Mouse (Mus musculus) heart, postnatal 14 days (tissue): ENCODE results near the gene Hexim1. TPM values are rescaled to one million over a fixed set of nuclear protein-coding genes. Genes with fewer than 3 reads are reported as not detected.

ENCODE experiments used
- DNase-seq, 2 experiments: peaks; one replicate each; pipeline ENCODE4 v3.0.0; 2021 to 2022
- intact Hi-C: fragments of 180-260 bp; cut with DNase I; formaldehyde crosslinking; loops from one replicate; pipeline ENCODE4 v1.15.1; 2025
- total RNA-seq, 2 experiments: library from RNA; stranded (reverse); gene quantifications; 2 replicates each; pipeline ENCODE4 v1.2.3; 2021

Hexim1 gene
- total RNA-seq, 2 experiments from 2014 or later: 18.5 to 20.4 TPM

DNA sequence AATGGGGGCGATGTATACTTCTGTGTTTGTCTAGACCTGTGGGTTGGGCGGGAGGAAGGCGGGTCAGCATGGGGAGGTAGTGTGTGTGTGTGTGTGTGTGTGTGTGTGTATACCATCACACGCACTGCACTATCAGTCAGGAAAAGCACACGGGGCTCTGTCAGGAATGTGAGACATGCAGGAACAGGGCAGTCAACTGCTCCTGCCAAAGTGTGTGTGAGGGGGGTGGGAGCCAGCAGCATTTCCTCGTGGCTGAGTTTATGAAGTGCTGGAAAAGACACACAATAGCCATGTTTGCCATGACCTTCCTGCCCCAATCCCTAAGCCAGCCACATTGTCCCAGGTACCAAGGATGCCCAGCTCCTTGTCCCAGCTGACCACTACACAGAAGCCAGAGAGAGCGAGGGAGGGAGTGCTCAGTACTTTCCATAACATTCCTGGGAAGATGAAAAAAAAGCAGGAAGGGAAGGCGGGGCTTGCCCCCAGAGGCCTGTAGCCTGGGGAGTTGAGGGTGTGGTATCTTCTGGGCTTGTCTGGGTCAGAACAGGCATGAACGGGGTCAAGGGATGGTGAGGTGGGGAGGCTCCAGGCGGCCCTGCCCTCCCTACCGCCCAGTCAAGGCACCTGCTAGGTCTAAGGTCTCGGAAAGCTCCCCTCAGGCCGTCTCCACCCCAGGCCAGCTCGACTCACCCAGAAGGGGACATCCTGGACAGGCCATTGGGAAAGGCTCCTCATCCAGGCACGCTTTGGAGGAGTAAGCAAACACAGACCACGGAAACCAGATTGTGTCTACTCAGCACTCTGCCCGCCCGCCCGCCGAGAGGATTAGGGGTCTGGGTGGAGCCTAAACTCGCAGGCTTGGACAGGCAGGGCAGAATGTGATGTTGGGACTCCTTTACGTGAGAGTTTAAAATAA lies 18.8 kb upstream of the Hexim1 start:
- intact Hi-C loops: no loop called here
- DNase-seq: peak in 1 of 2 experiments; percentile 61

DNA sequence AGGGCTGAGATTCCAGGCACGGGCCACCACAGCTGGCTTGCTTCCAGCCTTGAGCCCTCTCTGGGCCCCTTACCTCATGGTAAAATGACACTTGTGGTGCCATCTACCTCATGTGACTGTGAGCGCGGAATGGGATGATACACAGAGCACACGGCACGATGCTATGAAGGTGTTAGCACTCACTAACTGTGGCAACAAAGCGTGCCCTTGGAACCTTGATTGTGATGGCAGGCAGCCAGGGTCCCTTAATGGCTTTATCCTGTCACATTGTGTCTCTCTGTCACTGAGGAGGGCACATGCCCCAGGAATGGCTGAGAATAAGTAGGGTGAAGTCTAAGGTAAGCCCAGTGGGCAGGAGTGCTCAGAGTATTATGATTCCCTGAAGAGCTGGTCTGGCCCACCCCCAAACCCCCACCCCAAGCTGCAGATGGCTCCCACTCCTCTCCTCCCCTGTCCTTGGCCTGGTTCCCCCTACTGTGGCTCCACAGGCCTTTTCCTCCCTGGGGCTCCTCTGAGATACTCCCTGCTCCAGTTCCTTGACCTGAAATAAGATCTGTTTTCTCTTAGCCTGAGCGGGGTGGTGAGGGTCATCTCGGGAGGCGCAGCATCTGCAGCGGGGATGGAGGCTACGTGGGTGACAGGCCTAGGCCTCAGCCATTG lies 17.4 kb upstream of the Hexim1 start:
- intact Hi-C loops: no loop called here
- peak; percentile 59 to 63 for DNase-seq

DNA sequence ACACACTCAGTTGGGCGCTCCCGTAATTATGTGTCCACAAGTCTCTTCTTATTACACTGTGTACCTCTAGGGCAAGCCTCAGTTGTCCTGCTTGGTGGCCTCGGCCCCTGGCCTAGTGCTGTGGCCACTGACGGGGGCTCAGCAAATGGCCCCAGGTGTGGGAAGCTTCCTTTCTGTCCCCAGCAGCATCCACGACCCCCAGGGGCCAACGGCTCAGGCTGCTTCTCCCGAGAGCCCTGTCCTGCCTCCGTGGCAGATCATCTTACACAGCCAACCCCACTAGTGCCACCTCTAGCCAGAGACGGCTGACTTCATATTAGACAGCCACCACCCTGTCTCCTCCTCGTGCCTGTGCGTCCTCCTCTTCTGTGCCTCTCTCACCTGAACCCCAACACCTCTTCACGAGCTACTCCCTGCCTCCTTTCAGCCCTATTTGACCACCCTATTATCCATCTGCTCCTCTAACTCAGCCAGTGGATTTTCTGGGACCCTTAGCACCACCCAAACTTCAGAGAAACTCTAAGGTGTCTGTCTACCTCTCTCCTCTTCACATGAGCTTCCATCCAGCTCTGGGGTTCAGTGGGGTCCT lies 16.6 kb upstream of the Hexim1 start:
- intact Hi-C loops: no loop called here
- no peak for DNase-seq

DNA sequence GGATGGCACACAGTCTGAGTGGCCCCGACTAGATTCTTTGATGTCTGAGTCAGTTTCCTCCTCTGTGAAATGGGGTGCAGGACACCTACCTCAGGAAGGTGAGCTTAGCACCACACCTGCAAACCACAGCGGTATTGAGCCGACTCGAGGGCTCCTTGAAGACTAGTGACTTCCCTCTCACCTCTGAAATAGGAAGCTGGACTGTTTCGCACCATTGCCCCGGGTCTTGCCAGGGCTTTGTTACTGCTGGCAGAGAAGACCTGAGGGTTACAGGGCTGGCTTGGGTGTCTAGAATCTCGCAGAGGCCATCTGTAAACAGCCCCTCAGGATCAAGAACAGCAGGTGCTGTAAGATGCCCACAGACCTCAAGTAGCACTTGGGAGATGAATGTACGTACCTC lies 15.7 kb upstream of the Hexim1 start:
- intact Hi-C loops: no loop called here
- DNase-seq: no peak

DNA sequence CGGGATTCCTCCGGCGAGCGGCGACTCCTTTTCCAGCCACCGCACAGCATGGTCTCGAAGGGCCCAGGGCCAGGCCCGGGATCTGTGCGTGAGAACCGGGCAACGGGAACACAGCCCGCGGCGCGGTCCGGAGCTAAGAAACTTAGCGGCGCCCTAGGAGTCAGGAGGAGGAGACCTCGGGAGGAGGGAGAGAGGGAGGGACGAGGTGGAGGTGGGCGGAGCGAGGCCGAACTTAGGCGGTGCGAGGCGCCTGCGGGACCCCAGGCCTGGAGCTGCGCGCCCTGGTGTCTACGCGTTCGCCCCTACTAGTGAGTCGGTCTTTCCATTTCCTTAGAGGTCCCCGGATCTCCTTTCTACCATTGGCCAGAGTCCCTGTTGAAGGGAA lies 14.6 kb upstream of the Hexim1 start, which contains the start of the genes Plcd3 and Acbd4:
Plcd3 (minus strand) TSS at position 178 of the 385 bp plus-strand sequence.
Acbd4 (plus strand) TSS at position 202 of the 385 bp plus-strand sequence.
- DNase-seq: peak; percentile 86 to 87

DNA sequence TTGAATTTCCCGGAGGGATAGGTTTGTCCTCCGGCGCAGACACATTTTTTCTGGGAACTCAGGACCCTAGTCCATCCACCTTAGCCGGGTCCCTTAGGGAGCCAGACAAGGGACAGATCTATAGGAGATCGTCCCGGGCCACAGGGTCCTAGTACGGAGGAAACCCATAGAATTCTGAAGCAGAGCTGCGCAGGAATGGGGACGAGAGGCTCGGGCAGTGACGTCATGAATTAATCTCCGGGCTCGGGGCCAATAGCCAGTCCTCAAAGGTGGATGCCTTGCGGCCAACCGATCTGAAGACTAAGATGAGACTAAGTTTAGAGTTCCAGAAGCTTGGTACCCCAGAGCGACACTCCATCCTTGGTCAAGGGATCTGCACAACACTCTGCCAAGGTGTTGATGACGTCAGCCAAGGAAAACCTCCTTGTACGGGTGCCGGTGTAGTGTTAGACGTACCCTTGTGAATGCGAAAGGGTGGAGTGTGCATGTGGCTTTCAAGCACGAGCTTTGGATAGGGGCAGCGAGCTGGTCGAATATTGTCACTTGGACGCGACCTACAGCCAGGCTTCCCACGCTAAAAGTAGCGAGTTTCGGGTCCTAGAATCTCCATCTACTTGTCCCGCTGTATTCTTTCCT lies 14.0 kb upstream of the Hexim1 start:
- peak; percentile 78 to 79 for DNase-seq
- intact Hi-C loops: no loop called here

More for the DNA sequence above, 14.6 kb upstream of the Hexim1 start, which contains the start of the genes Plcd3 and Acbd4:
- intact Hi-C loops: no loop called here

DNA sequence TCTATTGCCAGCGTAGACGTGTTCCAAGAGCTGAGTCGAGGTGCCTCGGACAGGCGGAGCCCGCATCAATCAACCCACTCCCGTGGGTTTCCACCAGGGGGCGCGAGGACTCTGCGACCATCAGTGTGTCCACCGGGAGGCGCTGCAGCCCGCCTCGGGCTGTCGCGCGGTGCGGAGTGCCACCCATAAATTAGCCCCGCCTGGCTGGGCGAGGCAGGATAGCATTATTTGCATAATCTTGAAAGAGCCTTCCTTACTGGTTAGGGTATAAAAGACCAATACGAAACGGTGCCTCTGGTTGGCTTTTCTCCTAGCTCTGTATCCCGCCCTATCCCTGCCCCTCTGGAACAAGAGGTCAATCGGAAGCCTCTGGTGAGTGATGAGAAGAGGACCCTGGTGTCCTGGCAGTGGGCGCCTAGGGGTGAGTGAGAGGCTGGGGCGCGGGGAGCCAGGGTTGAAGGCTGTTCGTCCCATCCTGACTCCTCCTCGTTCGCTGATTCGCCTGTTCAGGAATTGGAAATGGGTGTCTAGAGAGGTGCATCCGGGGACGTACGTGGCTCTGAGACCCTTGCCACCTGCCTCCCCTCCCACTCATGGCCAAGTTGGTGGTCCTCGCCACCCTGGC lies 13.2 kb upstream of the Hexim1 start:
- peak; percentile 99 to 100 for DNase-seq
- intact Hi-C loops: loop anchor here (1.0 kb wide), 1 partner anchor 56 kb away; no protein-coding TSS in a partner anchor

DNA sequence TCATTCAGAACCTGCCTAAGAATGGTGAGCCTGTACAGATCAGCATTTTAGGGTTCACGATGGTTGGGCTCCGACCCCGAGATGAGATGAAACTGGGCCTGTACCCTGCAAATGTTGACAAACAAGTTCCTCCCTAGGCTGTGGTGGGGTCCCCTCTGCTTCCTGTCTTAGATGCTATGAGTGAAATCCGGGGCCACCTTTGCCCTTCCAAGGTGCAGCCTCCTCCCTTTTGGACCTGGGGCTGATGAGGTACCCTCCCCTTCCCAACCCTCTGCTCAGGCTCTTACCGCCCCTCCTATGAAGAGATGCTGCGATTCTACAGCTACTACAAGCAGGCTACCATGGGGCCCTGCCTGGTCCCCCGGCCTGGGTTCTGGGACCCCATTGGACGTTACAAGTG lies 12.4 kb upstream of the Hexim1 start:
- no peak for DNase-seq
- intact Hi-C loops: loop anchor here (1.0 kb wide), 1 partner anchor 56 kb away; no protein-coding TSS in a partner anchor

DNA sequence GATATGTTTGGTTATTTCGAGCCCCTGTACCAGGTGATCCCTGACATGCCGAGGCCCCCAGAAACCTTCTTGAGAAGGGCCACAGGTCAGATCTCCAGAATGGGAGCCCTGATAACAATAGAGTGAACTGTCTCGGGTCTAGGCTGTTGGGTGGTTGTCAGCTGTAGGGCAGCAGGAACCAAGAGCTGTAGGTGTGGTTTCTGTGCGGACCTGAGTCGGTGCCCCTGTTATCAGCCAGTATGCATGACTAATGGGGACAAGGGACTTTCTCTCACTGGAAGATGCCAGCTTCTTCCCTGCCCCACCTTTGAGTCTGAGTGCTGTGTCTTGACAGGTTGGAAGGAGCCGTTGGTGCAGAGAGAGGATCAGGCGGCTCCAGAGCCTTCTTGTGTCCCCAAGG lies 11.6 kb upstream of the Hexim1 start:
- no peak for DNase-seq
- intact Hi-C loops: no loop called here

DNA sequence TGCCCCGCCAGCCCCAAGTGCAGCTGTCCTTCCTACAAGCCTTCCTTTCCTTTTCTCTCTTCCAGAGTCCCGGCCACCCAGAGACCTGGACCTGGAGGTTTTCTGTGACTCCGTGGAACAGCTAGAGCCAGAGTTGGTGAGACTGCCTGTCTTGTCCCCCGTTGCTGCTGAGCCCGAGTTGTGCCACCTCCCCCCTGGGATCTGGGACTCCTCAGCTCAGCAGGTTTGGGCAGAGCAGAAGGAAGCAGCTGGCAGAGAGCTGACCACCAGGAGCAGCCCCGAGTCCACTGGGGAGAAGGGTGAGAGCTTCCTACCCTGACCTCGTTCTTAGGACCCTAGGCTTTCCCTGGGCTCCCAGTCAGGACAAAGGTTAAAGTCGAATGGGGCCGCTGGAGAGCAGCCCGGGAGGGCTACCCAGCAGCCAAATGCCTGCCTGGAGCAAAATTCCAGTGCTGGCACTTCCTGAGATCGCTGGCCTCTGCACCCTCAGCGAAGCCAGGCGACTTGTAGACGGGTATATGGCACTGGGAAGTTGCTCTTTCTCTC lies 10.8 kb upstream of the Hexim1 start:
- DNase-seq: no peak
- intact Hi-C loops: no loop called here

DNA sequence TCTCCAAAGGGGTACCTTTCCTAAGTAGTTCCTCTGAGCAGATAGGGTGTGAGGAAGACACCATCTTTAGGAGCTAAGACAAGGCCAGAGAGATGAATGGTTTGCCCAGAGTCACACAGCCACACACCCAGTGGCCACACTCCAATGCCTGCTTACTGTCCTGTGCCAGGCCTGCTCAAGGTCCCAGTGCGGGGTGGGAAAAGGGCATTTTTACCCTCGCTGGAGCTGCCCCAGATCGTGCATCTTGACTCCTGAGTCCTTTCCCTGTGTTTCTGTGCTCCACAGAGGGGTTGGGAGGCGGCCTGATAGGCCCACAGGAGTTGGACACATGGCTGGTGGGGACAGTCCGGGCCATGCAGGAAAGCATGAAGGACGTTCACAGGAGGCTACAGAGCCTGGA lies 10.2 kb upstream of the Hexim1 start:
- intact Hi-C loops: no loop called here
- no peak for DNase-seq

DNA sequence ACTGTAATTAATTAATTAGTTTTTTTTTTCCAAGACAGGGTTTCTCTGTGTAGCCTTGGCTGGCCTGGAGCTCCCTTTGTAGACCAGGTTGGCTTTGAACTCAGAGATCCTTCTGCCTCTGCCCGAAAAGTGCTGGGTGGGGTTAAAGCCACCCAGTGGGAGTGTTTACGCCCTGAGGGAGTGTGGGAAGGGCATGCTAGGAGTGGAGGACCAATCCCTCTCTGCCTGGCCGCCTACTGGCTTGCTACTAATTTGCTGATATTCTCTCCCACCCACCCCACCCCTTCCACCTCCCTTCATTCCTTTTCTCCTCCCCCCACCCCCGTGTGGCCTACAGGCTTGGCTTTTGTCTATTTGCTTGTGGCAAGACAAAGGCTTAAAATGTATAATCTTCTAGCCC lies 9.6 kb upstream of the Hexim1 start:
- no peak for DNase-seq
- intact Hi-C loops: no loop called here

DNA sequence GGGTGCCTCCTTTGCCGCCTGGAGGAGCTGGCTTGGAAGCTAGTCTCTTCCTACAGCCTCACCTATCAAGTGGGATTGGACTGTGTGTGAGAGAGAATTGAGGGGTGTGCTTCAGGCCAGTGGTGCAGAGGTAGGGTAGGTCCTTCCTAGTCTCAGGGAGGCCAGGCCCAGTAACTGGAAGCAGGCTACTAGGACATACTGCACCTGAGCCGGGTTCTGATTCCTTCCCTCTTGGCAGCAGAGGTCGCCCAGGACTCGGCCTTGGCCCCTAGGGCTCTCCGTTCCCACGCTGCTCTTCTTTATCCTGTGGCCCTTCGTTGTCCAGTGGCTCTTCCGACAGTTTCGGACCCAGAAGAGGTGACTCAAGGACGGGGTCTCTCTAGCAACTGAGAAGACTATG lies 4.7 kb upstream of the Hexim1 start:
- intact Hi-C loops: no loop called here
- no peak for DNase-seq

DNA sequence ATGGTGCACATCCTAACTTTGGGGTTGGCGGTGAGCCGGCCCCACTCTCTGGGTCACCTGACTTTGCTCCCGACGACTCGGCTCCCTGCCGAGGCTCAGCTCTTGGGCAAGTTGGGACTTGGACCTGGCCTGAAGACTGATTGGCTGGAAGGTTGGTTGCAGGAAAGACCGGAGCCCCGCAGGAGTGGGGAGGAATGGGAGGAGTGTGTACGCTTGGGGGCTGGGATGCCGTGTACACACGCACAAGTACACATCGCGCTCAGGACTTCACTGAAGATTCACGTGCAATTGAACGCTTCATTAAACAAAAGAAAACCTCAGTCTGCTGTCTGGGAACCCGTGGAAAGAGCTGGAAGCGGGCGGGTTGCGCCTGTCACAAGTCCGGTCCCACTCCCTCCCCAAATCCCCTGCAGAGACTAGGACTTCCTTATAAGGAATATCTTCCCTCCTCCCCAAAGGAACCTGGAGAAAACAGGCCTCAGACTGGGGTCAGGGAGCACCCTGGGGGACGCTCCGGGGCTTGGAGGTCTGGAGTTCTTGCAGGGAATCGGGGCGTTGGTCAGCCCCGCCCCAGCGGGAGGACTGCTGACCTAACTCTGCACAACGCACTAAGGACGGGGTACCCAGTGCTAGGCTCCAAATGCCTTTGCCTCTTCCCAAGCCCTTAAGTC lies 4.0 kb upstream of the Hexim1 start:
- intact Hi-C loops: no loop called here
- DNase-seq: peak; percentile 77 to 82

DNA sequence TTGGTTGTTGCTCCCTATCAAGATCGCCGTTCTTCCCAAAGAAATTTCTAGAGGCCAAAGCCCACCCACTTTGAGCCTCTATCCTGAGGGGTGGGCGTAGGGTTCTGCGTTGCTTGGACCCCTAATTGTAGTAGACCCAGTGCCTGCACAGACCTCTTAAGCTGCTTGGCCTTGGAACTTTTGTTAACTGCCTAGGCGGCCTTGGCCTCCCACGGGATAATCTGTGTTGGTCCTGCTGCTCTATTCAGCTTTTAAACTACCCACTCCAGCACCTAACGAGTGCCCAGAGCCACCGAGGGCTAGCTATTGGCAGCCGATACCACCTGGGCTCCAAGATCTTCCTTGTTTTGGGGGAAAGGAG lies 3.5 kb upstream of the Hexim1 start:
- intact Hi-C loops: no loop called here
- DNase-seq: no peak

DNA sequence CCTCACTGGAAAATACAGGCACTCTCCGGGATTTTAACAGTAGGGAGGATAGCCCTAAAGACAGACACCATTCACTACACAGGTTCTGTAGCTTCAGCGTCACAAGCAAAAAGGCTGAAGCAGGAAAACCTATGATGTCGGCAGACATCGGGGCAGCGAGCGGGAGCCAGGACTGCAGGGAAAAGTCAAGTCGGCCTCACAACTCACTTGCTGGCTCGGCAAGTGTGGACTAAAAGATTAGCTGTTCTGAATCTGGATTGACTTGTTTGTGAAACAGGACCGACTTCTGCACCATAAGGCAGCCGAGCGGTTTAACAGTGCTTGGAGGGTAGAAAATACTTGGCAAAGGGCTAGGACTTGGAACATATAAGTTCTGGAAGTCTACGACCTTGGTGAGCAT lies 3.0 kb upstream of the Hexim1 start:
- no peak for DNase-seq
- intact Hi-C loops: no loop called here

DNA sequence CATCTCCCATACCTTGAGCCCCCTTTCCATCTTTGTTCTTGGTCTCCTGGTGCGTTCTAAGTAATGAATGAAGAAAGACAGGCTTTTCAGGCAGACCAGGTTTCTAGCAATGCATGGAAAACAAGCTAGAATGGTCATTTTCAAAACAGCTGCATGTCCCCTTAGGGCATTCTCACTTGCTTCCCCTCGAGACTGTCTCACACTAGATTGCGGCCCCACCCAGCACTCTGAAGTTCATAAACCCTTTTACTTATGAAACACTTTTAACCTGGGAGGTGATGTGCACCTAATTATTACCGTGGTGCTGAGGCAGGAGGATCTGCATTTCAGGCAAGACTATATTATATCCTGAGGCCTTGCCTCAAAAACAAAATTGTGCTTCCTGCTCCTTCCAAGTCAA lies 2.3 kb upstream of the Hexim1 start:
- DNase-seq: no peak
- intact Hi-C loops: no loop called here

DNA sequence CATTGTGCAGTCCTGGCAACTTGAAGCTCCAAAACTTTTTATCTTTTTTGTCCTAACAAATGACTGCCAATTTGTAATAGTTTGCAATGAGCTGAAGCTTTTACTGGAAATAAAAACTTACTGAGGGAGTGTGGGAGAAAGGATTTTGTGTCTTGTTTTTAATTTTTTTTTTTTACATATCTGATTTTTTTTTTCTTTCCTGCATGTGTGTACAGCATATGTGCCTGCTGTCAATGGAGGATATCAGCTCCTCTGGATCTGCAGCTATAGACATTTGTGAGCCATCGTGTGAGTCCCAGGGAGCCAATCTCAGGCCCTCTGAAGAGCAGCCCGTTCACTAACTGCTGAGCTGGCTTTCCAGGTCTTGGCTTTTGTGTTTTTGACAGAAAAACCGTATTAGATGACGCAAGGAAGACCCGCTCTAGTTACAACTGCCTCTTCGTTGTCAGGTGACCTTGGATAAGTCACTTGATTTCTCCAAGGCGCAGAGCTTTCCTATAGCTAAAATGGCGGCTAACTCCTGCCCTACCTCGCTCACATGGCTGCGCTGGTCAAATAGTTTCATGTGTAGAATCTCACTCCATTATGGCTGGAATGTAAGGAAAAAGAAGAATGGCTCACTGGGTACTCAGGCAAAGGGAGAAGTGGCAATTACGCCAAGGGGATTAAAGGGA lies 1.6 kb upstream of the Hexim1 start:
- intact Hi-C loops: no loop called here
- DNase-seq: no peak
